Mouse (Mus musculus) leukemia stem cell, adult 10-12 weeks (primary cell): ENCODE measurements around the gene Cdr2. TPM values are rescaled to one million over a fixed set of nuclear protein-coding genes. Genes with fewer than 3 reads are reported as not detected.

Experiments used
- polyA plus RNA-seq: library from polyadenylated mRNA; stranded (reverse); fragments of >175 nt; gene quantifications from 2 replicates; pipeline ENCODE4 v1.2.3, GENCODE M21; 2012; ENCODE audit warnings: low replicate concordance

Cdr2 gene
- polyA plus RNA-seq: 28.0 and 32.0 TPM in 2 replicates

DNA sequence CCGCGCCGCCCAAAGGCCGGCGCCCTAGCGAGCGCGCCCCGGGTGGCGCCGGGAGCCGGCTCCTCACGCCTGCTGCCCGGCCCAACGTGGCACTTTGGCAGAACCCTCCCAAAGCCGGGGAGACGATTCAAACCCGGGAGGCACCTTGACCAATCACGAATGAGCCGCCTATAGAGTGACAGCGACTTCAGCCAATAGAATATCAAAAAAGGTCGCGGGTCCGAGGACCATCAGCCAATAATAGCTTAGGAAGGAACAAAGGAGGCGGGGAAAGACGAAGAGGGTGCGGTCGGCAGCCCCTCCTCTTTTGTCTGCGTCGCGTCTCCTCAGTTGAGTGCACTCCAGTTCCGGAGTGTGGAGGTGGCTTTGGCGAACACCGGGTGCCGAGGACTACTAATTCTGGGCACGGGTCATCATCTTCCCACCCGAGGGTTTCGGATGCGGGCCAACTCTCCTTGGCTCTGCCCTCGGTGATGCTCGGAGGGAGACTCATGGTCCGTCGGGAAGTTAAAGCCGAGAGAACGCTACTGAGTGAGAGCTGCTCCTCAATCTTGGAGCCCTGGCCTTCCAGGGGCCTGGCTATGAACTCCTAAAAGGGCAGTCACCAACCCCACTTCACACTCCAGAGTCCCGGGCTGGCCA lies at the start of gene Cdr2, which contains the start of gene Mfsd13b:
TSS of gene Cdr2 (minus strand) at position 113 of the 642 bp plus-strand sequence.
TSS of gene Mfsd13b (plus strand) at position 310 of the 642 bp plus-strand sequence.

DNA sequence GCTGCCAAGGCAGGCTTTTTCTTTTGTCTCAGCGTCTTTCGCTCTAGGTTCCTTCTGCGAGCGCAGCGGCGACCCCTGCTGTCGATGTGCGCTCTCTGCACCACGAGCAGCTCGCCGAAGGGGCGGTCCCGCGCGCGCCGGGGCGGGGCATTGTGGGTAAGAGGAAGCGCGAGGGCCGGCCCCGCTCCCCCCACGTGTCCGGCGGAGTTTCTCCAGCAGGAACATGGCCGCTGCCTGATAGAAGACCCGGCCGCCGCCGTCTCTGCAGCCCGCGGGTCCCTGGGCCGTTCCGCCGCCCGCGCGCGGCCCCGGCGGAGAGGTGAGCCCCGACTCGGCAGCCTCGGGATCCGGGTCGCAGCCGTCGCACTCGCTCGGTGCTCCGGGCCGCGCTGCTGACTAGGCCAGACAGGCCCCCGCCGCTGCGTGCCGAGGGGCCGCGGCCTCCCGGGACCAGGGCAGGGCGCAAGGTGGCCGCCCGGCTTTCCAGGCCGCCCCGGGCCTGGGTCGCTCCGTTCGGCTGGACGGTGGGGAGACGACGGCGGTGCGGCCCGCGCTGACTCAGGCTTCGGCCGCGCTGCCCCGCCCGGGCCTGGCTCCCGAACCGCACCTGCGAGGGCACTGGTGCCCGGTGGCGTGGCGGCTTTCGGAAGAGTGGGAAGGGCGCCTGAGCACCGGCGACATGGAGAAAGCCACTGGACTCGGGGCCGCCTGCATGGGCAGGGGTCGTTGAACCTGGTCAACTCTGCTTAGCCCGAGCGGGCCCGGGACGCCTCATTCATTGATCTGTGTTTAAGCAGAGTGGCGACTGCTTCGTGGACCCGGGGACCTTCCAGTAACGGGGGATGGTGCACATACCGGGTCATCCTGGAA lies 64.3 kb downstream of the Cdr2 start, which contains the start of gene Polr3e:
TSS of gene Polr3e (plus strand) at position 153 of the 870 bp plus-strand sequence.

Other genes with a start within 250 kb of the Cdr2 start
- gene Vwa3a, start 243.0 kb downstream of the Cdr2 start, polyA plus RNA-seq: not detected in 2 replicates
- not detected in 2 replicates for gene Gm5737, start 169.9 kb downstream of the Cdr2 start, polyA plus RNA-seq
- 40.4 and 62.0 TPM in 2 replicates for gene Eef2k, start 139.5 kb downstream of the Cdr2 start, polyA plus RNA-seq
- gene Polr3e, start 64.6 kb downstream of the Cdr2 start, polyA plus RNA-seq: 10.3 and 11.5 TPM in 2 replicates
- not detected in 2 replicates for gene Mfsd13b, start 197 bp upstream of the Cdr2 start, polyA plus RNA-seq
- gene Mettl9, start 52.1 kb upstream of the Cdr2 start, polyA plus RNA-seq: 22.0 and 29.0 TPM in 2 replicates
- 0.64 and 0.70 TPM in 2 replicates for gene Igsf6, start 92.3 kb upstream of the Cdr2 start, polyA plus RNA-seq
- gene Otoa, start 99.3 kb upstream of the Cdr2 start, polyA plus RNA-seq: 0.07 TPM in 2 replicates